Mouse (Mus musculus): ENCODE results near the gene Hebp1. TPM values are rescaled to one million over a fixed set of nuclear protein-coding genes. Genes with fewer than 3 reads are reported as not detected.

The Hebp1 gene
- polyA plus RNA-seq, 1 experiment from 2014 or later, result 3.0 TPM

DNA sequence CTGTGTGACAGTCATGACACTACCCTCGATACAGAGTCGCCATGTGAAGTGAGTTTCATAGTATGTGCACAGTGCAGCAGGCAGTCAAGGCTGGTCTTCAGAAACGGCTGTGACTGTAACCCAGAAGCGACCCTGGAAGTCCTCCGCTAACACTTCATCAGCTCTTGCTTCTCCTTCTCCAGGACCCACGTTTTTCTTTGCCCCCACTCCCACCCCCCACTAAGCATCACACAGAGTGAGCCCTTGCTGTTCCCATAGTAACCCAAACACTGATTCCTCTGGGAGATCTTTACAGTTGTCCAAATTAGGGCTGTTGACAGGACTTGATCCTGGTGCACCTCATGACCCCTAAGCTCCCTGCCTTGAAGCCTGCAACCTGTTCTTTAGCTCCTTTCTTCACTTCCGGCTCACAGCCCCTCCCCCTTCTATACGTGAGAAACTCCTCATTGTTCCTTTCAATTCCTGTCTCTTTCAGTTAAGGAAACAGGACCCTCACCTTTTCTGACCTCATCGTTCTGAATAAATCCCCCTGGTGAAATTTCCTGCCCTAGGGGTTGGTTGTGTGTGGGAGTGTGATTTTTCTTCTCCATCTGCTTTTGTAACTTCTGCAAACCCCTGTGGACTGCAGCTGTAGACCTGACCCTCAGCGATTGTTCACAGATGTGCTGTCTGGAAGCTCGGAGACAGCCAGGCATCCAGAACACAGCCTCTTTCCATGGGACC, 61.2 kb downstream of the Hebp1 start:
- H3K4me1 ChIP-seq (ENCODE audit: control insufficient read depth, insufficient read depth, low read length), result peaks cover 4% of the 10 kb centered on the region; the same call in 1 of the 2 replicates
- DNase-seq (ENCODE audit: low spot score) (peak; percentile 45), ATAC-seq (ENCODE audit: insufficient read depth, low FRiP score, low TSS enrichment) (no peak)
- H3K4me2 ChIP-seq (ENCODE audit: low read depth), result no peak overlapping the region
- WGBS, result 37% methylated on average over 11 of the region's 11 CpGs
- H3K9me3 ChIP-seq (ENCODE audit: control insufficient read depth, low read length), result no peaks in the 10 kb centered on the region
- H3K36me3 ChIP-seq (ENCODE audit: control insufficient read depth, insufficient read depth, low read length), result no peaks in the 10 kb centered on the region
- H3K4me3 ChIP-seq (ENCODE audit: low read depth, low read length), result no peak overlapping the region
- H3K27ac ChIP-seq (ENCODE audit: low read depth, low read length), result no peak overlapping the region
- no peak overlapping the region for H3K9ac ChIP-seq (ENCODE audit: low read length)
- H3K27me3 ChIP-seq (ENCODE audit: control insufficient read depth, insufficient read depth, low read length), result no peaks in the 10 kb centered on the region

DNA sequence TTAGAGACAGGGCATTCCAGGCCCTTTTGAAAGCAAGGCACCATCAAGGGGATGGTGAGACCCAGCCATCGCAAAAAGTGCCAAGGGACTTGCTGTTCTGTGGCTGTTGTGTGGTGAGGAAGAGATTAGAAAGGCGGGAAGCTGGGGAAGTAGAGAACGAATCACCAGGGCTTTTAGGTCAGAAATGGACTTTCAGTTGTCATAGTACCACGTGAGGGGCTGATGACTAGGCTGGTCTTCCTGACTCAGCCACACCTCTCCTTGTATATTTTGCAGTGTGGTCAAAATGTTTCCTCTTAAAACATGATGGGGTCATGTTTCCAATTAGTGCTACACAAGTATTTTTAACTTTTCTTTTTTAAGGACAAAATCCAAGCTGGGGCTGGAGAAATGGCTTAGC, 62.1 kb downstream of the Hebp1 start:
- 73% methylated on average over 4 of the region's 4 CpGs for WGBS
- no peak for DNase-seq (ENCODE audit: low spot score)

DNA sequence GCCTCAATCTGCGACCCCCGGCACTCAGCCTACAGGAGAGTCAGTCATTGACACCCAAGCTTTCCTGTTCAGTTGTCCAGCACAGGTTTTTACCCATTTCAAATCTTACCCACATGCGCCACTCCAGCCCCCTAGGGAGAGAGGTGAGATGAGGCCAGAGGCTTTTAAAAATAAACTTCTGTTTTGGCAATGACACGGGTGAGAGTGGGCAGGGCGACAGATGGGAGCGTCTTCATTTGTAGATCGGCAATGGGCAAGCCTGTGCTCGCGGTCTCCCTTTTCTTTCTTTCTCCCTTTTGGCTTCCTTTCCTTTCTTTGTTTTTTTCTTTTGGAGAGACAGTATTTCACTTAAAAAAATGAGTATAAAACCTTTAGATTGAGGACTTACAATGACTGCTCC, 64.3 kb downstream of the Hebp1 start:
- no peak overlapping the region for H3K4me2 ChIP-seq (ENCODE audit: low read depth)
- no peak for DNase-seq (ENCODE audit: low spot score)

More for the DNA sequence above, 62.1 kb downstream of the Hebp1 start:
- no peaks in the 10 kb centered on the region for H3K27me3 ChIP-seq (ENCODE audit: control insufficient read depth, insufficient read depth, low read length)
- ATAC-seq (ENCODE audit: insufficient read depth, low FRiP score, low TSS enrichment), result no peak
- H3K9ac ChIP-seq (ENCODE audit: low read length), result no peak overlapping the region
- H3K36me3 ChIP-seq (ENCODE audit: control insufficient read depth, insufficient read depth, low read length), result no peaks in the 10 kb centered on the region
- no peaks in the 10 kb centered on the region for H3K9me3 ChIP-seq (ENCODE audit: control insufficient read depth, low read length)
- H3K27ac ChIP-seq (ENCODE audit: low read depth, low read length), result no peak overlapping the region
- no peak overlapping the region for H3K4me2 ChIP-seq (ENCODE audit: low read depth)
- H3K4me3 ChIP-seq (ENCODE audit: low read depth, low read length), result no peak overlapping the region
- peaks cover 4% of the 10 kb centered on the region; the same call in 1 of the 2 replicates for H3K4me1 ChIP-seq (ENCODE audit: control insufficient read depth, insufficient read depth, low read length)

DNA sequence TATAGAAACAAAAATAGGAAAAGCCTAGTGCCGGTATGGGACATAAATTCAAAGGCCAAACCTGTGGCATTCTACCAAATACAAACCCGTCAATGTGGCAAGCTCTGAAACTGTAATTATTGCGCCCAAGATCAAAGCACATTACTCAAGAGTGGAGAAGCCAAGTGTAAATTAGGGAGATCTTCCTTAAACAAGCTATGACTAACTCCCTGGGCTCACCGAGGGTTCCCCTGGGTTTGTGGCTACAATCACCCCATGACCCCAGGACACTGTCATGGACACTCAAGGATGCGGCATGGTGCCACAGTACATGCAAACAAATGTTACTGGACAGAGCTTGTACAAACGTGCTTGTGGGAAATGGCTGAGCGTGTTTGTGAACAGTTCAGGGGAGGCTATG, 64.7 kb downstream of the Hebp1 start:
- no peaks in the 10 kb centered on the region for H3K27me3 ChIP-seq (ENCODE audit: control insufficient read depth, insufficient read depth, low read length)
- H3K36me3 ChIP-seq (ENCODE audit: control insufficient read depth, insufficient read depth, low read length), result no peaks in the 10 kb centered on the region
- no peak for ATAC-seq (ENCODE audit: insufficient read depth, low FRiP score, low TSS enrichment)
- H3K27ac ChIP-seq (ENCODE audit: low read depth, low read length), result no peak overlapping the region
- WGBS, result 83% methylated on average over 7 of the region's 7 CpGs
- no peak for DNase-seq (ENCODE audit: low spot score)
- peaks cover 4% of the 10 kb centered on the region; the same call in 1 of the 2 replicates for H3K4me1 ChIP-seq (ENCODE audit: control insufficient read depth, insufficient read depth, low read length)
- no peaks in the 10 kb centered on the region for H3K9me3 ChIP-seq (ENCODE audit: control insufficient read depth, low read length)
- H3K4me3 ChIP-seq (ENCODE audit: low read depth, low read length), result no peak overlapping the region
- no peak overlapping the region for H3K4me2 ChIP-seq (ENCODE audit: low read depth)
- no peak overlapping the region for H3K9ac ChIP-seq (ENCODE audit: low read length)

More for the DNA sequence above, 64.3 kb downstream of the Hebp1 start:
- Histone ChIP-seq H3K9ac (ENCODE audit: low read length) (no peak overlapping the region), H3K4me3 (ENCODE audit: low read depth, low read length) (no peak overlapping the region), H3K9me3 (ENCODE audit: control insufficient read depth, low read length) (no peaks in the 10 kb centered on the region), H3K4me1 (ENCODE audit: control insufficient read depth, insufficient read depth, low read length) (peaks cover 4% of the 10 kb centered on the region; the same call in 1 of the 2 replicates), H3K27me3 (ENCODE audit: control insufficient read depth, insufficient read depth, low read length) (no peaks in the 10 kb centered on the region), H3K36me3 (ENCODE audit: control insufficient read depth, insufficient read depth, low read length) (no peaks in the 10 kb centered on the region), H3K27ac (ENCODE audit: low read depth, low read length) (no peak overlapping the region)
- 92% methylated on average over 9 of the region's 9 CpGs for WGBS
- ATAC-seq (ENCODE audit: insufficient read depth, low FRiP score, low TSS enrichment), result no peak

DNA sequence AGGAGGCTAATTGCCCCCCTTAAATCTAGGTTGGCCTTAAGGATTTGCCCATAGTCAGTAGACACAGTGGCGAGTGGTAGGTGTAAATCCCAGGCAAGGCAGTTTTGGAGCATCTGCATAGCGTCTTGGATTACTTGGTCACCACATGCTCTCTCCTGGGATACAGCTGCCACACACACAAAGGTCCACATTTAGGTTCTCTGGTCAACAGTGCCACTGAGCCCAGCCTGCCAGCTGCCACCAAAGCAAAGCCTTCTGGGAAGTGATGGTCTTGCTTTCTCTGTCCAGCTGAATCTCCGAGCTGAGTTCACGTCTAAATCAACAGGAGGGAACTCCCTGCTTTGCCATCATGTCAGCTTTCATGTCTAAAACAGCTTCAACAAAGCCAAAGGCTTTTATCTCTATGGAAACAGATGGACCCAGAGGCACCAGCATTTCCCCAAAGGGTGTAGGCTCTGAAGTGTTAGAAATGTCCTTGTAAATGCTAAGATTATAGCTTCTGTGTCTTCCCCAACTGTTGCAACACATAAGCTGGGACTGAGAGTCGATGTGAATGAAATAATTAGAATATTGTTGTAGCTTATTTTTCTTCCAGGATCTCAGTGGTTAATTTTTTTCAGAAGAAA, 73.0 kb downstream of the Hebp1 start:
- H3K36me3 ChIP-seq (ENCODE audit: control insufficient read depth, insufficient read depth, low read length), result no peaks in the 10 kb centered on the region
- H3K9ac ChIP-seq (ENCODE audit: low read length), result no peak overlapping the region
- H3K4me1 ChIP-seq (ENCODE audit: control insufficient read depth, insufficient read depth, low read length), result no peaks in the 10 kb centered on the region
- no peaks in the 10 kb centered on the region for H3K27me3 ChIP-seq (ENCODE audit: control insufficient read depth, insufficient read depth, low read length)
- no peak overlapping the region for H3K27ac ChIP-seq (ENCODE audit: low read depth, low read length)
- DNase-seq (ENCODE audit: low spot score), result no peak
- no peak overlapping the region for H3K4me3 ChIP-seq (ENCODE audit: low read depth, low read length)
- H3K9me3 ChIP-seq (ENCODE audit: control insufficient read depth, low read length), result no peaks in the 10 kb centered on the region
- 56% methylated on average over 5 of the region's 5 CpGs for whole genome bisulfite sequencing
- no peak overlapping the region for H3K4me2 ChIP-seq (ENCODE audit: low read depth)
- ATAC-seq (ENCODE audit: insufficient read depth, low FRiP score, low TSS enrichment), result no peak

DNA sequence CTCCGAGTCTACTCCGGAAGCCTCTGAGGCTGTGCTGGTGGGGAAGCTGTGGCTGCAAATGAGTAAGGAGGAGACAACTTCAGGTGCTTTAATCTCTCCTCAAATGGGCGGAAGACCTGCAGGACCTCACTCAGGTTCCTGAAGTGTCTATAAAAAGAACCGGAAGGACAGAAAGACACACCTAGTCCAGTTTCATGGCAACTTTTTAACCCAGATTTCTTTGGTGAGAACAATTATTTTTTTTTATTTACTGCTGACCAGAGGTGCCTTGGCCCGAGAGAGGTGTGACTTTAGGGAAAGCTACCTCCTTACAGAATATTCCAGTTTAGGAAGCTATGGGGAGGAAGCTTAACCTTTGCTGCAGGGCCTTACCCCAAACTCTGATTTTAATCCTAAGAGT, 79.6 kb downstream of the Hebp1 start, which contains the start of gene Gprc5d:
Gene Gprc5d, minus strand, starts transcription at position 101 of the 400 bp plus-strand sequence.
- H3K36me3 ChIP-seq (ENCODE audit: control insufficient read depth, insufficient read depth, low read length), result no peaks in the 10 kb centered on the region
- ATAC-seq (ENCODE audit: insufficient read depth, low FRiP score, low TSS enrichment) (no peak), DNase-seq (ENCODE audit: low spot score) (no peak)
- no peak within 1 kb of the TSS for H3K4me3 ChIP-seq (ENCODE audit: low read depth, low read length)
- no peak within 1 kb of the TSS for H3K9ac ChIP-seq (ENCODE audit: low read length)
- H3K27ac ChIP-seq (ENCODE audit: low read depth, low read length), result no peak within 1 kb of the TSS
- H3K4me1 ChIP-seq (ENCODE audit: control insufficient read depth, insufficient read depth, low read length), result 0 out of 2 replicates have a peak, but pooled peaks cover under 1% of the 10 kb centered on the region
- 89% methylated on average over 5 of the region's 5 CpGs for WGBS
- no peak within 1 kb of the TSS for H3K4me2 ChIP-seq (ENCODE audit: low read depth)
- no peaks in the 10 kb centered on the region for H3K27me3 ChIP-seq (ENCODE audit: control insufficient read depth, insufficient read depth, low read length)
- H3K9me3 ChIP-seq (ENCODE audit: control insufficient read depth, low read length), result no peaks in the 10 kb centered on the region

DNA sequence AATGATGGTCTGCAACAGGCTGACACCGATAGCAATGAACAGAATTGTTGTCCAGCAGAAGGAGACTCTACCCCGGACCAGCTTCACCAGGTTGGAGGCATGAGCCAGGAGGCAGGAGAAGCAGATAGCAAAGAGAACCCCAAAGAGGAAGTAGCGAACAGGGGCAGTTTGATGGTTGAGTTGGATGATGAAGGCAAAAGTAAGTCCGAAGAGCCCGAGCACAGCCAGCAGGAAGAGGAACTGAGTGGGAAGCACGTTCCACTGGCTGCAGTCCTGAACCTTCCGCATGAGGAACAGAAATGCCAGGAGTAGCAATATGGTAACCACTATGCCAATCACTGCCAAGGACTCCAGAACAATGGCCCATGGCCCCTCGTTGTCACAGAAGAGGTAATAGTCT, 81.3 kb downstream of the Hebp1 start:
- H3K4me3 ChIP-seq (ENCODE audit: low read depth, low read length), result no peak overlapping the region
- H3K9me3 ChIP-seq (ENCODE audit: control insufficient read depth, low read length), result no peaks in the 10 kb centered on the region
- H3K27ac ChIP-seq (ENCODE audit: low read depth, low read length), result no peak overlapping the region
- no peak overlapping the region for H3K9ac ChIP-seq (ENCODE audit: low read length)
- 0 out of 2 replicates have a peak, but pooled peaks cover 5% of the 10 kb centered on the region for H3K4me1 ChIP-seq (ENCODE audit: control insufficient read depth, insufficient read depth, low read length)
- no peaks in the 10 kb centered on the region for H3K27me3 ChIP-seq (ENCODE audit: control insufficient read depth, insufficient read depth, low read length)
- WGBS, result 94% methylated on average over 8 of the region's 8 CpGs
- no peaks in the 10 kb centered on the region for H3K36me3 ChIP-seq (ENCODE audit: control insufficient read depth, insufficient read depth, low read length)
- DNase-seq (ENCODE audit: low spot score) (no peak), ATAC-seq (ENCODE audit: insufficient read depth, low FRiP score, low TSS enrichment) (no peak)
- no peak overlapping the region for H3K4me2 ChIP-seq (ENCODE audit: low read depth)

DNA sequence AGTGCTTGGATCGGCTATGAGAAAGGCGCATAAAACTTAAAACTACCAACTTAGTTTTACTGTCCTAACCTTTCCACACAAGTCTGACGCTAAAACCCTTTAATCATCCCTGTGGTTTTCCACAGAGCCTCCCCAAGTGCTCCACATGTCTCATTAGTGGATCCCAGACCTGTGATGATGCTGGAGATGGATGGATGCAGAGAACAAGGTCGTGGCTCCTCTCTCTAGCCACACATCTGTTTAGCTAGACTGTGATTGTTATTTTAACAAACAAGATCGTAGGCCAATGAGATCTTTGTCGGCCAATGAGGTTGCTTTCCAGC, 84.7 kb downstream of the Hebp1 start:
- H3K4me3 ChIP-seq (ENCODE audit: low read depth, low read length), result no peak overlapping the region
- H3K9ac ChIP-seq (ENCODE audit: low read length), result no peak overlapping the region
- H3K27me3 ChIP-seq (ENCODE audit: control insufficient read depth, insufficient read depth, low read length), result no peaks in the 10 kb centered on the region
- 0 out of 2 replicates have a peak, but pooled peaks cover 5% of the 10 kb centered on the region for H3K4me1 ChIP-seq (ENCODE audit: control insufficient read depth, insufficient read depth, low read length)
- H3K27ac ChIP-seq (ENCODE audit: low read depth, low read length), result no peak overlapping the region
- DNase-seq (ENCODE audit: low spot score), result no peak
- no peaks in the 10 kb centered on the region for H3K36me3 ChIP-seq (ENCODE audit: control insufficient read depth, insufficient read depth, low read length)
- WGBS, result 13% methylated on average over 6 of the region's 6 CpGs
- H3K4me2 ChIP-seq (ENCODE audit: low read depth), result no peak overlapping the region
- peak; percentile 39; the same call in 1 of the 2 replicates for ATAC-seq (ENCODE audit: insufficient read depth, low FRiP score, low TSS enrichment)
- H3K9me3 ChIP-seq (ENCODE audit: control insufficient read depth, low read length), result no peaks in the 10 kb centered on the region

Measured in neural tube, embryonic 11.5 days (tissue).